Mouse (Mus musculus) T-cell, adult 2 months (primary cell): ENCODE measurements around the gene E330009J07Rik.

Experiments
- DNase-seq: peaks from one replicate; pipeline ENCODE4 v3.0.0; 2022; ENCODE audit warnings: low spot score

E330009J07Rik gene

DNA sequence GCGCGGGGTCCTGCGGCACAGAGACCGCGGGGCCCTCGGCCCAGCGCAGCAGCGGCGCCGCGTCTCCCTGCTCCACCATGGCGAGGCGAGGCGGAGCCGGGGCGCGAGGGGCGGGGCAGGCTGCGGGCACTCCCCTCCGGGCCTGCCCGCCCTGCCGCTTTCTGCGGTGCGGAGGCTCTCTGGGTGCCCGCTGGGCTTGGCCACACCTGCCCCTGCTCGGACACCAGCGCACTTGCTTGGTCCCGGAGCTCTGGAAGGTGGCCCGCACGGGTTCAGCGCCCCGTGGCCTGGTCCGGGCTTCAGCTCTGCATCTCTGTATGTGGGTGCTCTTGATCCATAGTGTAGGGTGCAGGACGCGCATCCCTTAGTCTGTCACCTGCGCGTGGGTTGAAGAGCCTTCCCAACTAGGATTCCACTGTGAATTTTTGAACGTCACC is at the start of gene E330009J07Rik:
Gene E330009J07Rik, minus strand, starts transcription at position 89 of the 437 bp plus-strand sequence.
- peak; percentile 78 for DNase-seq

GRCm38 (mm10) chr6:40482318-40482717 is 46.4 kb upstream of the E330009J07Rik start:
- DNase-seq, result no peak

DNA sequence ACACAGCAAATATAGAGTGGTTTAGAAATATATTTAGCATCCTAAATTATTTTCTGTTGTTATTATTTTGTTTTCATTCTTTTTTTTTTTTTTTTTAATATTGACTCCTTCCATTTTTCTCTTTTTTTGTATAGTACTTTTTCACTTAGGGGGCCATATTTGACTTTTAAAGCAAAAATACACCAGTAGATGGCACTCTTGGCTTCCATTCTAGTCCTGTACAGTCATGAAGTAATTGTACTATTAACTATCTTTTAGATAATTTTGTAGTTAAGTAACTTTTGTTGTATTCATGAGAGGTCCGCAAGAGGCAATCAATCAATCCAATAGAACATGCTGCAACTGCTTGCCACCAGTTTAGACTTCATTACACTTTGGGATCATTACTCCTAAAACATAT is 43.8 kb upstream of the E330009J07Rik start:
- DNase-seq, result no peak

DNA sequence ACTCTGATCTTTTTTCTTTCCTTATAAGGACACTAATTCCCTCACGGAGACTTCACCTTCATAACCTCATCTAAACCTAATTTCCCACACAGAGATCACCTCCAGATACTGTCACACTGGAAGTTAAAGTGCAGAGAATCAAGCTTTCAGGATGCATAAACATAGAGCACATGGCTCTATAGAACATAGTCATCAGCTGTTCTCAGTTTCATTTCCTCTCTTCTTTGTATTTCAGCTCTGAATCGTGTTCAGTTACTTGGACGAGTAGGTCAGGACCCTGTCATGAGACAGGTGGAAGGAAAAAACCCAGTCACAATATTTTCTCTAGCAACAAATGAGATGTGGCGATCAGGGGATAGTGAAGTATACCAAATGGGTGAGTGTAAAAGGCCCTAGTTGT is 40.2 kb upstream of the E330009J07Rik start:
- DNase-seq, result no peak

DNA sequence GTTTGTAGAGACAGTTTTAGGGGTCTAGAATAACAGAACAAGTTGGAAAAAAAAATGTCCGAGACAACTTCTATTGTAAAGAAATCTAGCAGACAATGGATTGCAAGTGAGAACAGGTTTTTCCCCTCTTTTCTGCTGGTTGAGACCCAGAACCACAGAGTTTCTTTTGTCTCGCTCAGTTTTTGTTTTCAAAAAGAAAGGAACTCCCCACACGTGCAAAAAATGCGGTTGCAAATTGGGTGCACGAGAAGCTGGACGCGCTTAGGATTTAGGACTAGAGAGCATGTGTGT is 35.7 kb upstream of the E330009J07Rik start:
- DNase-seq, result peak; percentile 5

DNA sequence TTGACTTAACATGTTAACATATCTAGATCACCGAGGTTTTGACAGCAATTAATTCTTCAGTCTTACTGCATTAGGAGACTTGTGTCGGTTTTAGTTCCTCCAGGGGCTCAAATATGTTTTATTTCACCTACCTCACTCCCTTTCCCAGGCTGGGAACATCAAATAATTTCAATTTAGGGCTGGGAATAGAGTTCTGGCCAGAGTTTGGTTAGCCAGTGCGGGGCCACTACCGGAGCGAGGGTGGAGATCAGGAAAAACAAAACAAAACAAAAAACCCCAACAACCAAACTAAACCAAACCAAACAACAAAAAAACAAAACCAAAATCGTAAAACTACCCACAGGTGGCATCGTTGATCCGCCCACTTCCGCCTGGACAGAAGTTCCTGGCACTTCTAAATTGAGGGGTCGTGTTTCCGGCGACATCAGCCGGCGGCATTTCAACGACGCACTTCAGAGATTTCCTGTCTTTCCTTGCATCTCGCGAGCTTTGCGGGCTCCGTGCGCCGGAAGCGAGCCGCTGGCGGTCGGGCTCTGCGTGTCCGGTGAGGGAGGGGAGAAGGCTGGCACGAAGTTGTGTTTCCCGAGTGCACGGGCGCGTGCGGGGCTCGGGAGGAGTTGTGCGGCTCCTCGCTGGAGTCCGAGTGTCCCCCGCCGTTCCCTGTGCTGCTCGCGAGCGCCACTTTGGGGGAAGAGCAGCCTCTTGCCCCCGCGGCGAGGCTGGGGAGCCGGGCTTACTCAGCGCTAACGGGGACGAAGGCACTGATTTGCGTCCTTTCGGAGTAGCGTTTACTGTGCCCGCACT is 35.2 kb upstream of the E330009J07Rik start, which contains the start of gene Ssbp1:
Gene Ssbp1, plus strand, starts transcription at position 437 of the 804 bp plus-strand sequence.
- peak; percentile 94 for DNase-seq

GRCm38 (mm10) chr6:40465710-40466109 is 29.8 kb upstream of the E330009J07Rik start:
- no peak for DNase-seq

DNA sequence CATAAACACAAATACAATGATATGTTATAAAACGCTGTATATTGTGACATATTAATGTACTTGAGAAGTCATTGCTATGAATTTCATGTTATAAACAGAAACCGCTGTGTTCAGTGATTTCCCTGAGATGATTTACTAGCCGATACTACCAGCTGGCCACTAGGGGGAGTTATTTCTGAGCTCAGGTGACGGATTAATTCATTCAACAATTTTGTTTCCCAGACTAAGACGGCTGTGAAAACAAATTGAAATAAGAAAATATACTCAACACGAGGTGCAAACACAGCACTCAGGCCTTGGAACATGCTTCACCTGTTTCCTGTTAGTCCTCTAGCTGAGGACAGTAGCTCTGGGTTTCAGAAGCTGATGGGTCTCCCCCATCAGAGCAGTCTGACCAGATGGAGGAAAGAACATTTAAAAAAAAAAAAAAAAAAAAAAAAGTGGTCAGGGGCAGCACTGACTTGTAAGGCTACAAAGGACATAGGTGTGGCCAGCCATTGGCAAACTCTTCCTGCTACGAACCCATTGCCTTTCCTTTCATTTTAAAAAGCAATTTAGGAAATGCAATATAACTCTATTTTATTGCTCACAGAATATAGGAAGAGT is 18.6 kb upstream of the E330009J07Rik start:
- peak; percentile 25 for DNase-seq

DNA sequence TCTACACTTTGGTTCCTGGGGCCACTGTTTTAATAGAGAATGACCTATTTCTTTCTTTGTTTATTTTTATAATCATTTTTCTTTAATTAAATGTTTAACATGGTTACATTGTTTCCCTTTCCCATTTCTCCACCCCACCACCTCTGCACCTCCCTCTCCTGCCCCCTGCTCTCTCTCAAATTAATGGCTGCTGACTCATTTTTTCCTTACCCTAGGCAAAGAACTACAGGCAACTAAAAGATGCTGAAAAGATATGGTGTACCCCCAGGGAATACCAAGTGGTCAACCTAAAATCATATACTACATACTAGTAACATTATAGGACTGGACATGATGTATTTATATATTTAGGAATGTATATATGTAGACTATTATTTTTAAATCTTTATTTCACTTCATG is 12.7 kb upstream of the E330009J07Rik start:
- no peak for DNase-seq

- no peak for DNase-seq
These were observed 7.5 kb upstream of the E330009J07Rik start for GRCm38 (mm10) chr6:40443281-40443928.

DNA sequence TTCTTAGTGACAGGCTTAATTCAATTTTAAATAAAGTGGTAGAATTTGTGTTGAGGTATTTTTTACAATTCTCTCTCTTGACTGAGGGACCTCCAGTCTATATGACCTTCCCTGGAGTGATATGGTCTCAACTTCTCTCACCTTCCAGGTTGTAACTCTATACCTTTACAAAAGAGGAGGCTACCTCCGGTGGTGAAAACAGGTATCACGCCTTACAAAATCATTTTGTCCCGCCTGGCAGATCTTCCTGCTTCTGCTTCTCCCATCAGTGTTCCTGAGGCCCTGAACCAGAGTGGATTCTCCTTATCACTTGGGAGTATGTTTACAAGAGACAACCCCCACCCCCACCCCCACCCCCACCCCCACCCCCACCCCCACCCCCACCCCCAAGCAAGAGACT is 5.8 kb upstream of the E330009J07Rik start:
- peak; percentile 18 for DNase-seq

DNA sequence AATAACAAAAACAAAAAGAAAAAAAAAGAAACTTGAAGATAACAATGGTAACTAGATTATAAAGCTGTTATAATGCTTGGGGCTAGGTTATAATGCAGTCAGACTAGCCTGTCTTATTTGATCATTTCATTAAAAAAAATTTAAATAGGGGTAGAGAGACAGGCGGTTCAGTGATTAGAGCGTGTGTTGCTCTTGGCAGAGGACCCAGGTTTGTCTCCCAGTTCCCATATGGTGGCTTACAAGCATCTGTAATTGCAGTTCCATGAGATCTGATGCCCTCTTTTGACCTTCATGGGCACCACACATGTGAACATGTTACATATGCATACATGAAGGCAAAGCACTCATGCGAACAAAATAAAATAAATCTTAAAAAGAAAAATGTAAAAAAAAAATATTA is 5.3 kb upstream of the E330009J07Rik start:
- no peak for DNase-seq

- DNase-seq, result peak; percentile 70
These were observed 3.8 kb upstream of the E330009J07Rik start for GRCm38 (mm10) chr6:40439731-40440130.

GRCm38 (mm10) chr6:40438936-40439335 is 3.0 kb upstream of the E330009J07Rik start, which contains the start of gene Wee2:
TSS of gene Wee2 (plus strand) at chr6:40439088.
- no peak for DNase-seq

GRCm38 (mm10) chr6:40435151-40436046 is 536 bp downstream of the E330009J07Rik start:
- peak; percentile 40 for DNase-seq

DNA sequence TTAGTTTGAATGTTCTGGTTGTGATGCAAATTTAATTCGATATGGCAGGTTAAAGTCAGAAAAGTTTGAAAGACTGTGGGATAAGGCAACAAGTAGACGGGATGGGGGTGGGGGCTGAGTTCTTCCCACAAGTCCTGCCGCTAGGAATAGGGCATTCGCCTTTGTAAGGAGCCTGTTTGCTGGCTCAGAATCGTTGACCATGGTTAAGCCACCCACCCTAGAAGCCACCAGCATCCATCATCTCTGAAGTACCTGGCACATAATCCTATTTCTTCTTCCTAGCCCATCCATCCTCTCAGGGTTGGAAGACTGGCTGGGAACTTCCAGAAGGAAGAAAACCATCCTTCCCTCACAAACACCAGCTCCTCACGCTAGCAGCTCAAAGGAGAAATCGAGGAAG is 1.2 kb downstream of the E330009J07Rik start:
- no peak for DNase-seq

GRCm38 (mm10) chr6:40432346-40433275 is 3.3 kb downstream of the E330009J07Rik start:
- peak; percentile 57 for DNase-seq

- DNase-seq, result no peak
These were observed 4.1 kb downstream of the E330009J07Rik start for GRCm38 (mm10) chr6:40431812-40432211.

DNA sequence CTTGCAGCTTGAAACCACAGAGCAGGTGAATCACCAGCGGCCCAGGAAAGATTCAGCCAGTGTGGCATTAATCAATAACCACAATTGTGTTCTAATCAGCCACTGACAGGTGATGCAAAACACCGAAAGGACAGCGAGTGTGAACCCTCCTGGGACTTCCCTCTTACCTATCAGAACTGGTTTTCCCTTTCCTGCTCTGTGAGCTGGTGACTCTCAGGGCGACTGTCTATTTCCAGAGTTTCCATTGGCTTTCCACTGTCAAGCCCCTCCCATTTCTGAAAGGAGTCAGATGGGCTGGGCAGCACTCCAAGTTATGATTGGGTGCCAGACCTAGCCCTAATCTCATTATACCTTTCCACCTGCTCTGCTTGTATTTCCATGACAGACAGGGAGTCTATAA is 4.6 kb downstream of the E330009J07Rik start:
- DNase-seq, result no peak

DNA sequence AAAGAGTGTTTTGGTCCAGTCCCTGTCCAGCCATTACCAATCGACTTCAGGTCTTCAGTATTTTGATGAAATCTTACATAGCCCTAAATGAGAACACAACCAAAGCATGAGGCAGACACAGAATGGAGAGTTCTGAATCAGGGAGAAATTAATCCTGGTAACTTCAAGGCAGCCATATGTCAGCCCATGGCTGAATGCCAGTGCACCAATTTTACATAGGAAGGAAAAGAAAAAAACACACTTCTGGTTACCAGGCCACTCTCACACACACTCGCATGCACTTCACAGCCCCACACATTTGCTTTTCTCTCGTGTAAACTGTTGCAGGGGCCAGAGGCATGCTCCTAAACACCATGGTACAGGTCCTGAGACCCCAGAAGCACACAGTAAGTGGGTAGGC is 5.1 kb downstream of the E330009J07Rik start:
- DNase-seq, result no peak

- peak; percentile 7 for DNase-seq
These were observed 5.7 kb downstream of the E330009J07Rik start for GRCm38 (mm10) chr6:40430251-40430650.
